Mouse (Mus musculus): ENCODE data around the gene Gck.

Gck gene

DNA sequence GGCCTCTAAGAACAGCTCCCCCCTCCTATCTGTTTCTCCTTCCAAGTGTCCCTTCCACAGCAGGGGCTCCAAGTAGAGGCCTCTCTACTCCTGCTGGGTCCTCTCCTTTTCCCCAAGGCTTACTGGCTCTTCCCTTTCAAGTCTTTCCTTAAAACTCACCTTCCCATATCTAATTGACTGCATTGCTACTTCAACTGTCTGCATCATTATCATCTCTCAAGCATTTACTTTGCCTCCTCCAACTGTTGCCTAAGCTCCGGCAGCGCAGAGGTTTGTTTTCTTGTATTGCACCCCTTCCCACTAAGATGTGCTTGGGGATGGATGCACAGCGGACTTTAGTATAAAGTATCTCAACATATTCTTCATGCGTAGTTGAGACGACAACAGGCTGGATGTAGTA, 72.5 kb downstream of the Gck start:
- DNase-seq (ENCODE audit: low spot score in 2 of 2): no peak

DNA sequence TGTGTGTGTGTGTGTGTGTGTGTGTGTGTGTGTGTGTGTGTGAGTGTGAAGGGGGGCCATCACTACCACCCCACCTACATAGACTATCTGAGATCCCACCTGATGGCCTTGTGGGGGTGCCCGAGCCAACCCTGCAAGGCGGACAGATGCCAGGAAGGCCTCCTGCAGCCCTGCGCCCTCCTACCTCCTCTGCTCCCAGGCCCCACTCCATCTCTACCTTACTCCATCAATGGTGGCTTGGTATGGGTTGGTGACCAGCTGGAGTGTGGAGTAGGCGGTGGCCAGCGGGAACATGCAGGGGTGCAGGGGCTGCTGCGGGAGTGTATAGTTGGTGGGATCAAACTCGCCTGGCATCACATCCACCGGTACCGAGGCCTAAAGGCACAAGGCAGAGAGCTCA, 76.7 kb downstream of the Gck start:
- no peak for DNase-seq (ENCODE audit: low spot score in 2 of 2)

DNA sequence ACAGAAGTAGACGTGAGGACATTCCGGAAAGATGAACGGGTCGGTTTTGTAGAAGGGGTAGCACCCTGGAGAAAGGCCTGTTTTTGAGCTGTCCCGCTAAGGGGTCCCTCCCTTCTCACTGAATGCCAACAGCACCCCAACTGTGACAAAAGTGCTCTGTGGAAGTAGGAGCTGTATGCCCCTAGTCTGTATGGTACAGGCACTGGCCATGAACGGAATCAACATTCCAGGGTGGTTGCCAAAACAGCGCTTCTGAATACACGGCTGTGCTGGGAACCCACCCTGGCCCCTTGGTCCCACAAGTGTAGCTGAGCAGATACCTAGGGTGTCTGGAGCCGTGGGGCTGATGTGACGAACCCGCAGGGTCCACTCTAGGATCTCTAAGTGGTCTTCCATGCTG, 77.2 kb downstream of the Gck start:
- DNase-seq (ENCODE audit: low spot score in 2 of 2): no peak

DNA sequence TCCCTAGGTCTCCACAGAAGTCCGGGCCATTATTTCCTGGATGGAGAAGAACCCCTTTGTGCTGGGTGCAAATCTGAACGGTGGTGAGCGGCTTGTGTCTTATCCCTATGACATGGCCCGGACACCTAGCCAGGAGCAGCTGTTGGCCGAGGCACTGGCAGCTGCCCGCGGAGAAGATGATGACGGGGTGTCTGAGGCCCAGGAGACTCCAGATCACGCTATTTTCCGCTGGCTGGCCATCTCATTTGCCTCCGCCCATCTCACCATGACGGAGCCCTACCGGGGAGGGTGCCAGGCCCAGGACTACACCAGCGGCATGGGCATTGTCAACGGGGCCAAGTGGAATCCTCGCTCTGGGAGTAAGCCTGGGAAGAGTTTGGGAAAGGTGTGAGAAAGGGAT, 79.8 kb downstream of the Gck start:
- no peak for DNase-seq (ENCODE audit: low spot score in 2 of 2)

DNA sequence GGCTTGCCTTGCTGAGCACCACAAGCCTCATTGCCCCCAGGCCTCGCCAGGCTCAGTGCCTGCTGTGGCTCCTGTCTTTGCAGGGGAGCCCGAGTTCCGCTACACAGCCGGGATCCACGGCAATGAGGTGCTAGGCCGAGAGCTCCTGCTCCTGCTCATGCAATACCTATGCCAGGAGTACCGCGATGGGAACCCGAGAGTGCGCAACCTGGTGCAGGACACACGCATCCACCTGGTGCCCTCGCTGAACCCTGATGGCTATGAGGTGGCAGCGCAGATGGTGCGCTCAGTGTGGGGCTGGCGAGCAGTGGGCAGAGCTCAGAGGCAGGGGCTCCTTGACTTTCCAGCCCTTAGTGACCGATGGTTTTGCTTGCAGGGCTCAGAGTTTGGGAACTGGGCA, 80.5 kb downstream of the Gck start:
- DNase-seq (ENCODE audit: low spot score in 2 of 2): no peak

DNA sequence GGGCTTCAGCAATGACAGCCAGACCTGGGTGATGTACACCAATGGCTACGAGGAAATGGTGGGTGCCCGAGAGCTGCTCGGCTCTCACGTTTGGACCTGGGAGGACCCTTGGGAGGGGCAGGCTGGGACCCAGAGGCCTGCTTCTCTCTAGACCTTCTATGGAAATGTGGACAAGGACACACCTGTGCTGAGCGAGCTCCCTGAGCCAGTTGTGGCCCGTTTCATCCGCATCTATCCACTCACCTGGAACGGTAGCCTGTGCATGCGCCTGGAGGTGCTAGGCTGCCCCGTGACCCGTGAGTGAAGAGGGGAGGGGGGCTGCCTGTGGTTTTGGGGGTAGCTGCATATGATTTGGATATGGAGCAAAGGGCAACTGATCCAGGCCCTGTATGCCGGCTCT, 81.6 kb downstream of the Gck start:
- no peak for DNase-seq (ENCODE audit: low spot score in 2 of 2)

DNA sequence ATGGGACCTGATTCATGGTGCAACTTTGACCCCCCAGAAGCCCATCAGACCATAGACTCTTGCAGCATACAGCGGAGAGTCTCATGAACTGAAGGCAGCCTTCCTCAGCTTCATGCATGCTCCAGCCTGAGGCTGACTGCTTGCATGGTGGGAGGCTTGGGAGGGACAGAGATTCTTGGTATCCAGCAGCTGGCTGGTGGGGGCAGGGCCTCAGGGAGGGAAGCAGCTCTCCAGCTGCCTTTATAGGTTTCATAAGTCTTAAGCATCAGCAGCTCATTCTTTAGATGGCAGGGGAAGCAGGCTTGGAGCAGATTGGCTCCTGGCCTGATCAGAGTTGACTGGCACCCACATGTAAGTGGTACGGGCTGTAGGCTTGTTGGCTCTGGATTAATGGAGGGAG, 82.7 kb downstream of the Gck start:
- DNase-seq (ENCODE audit: low spot score in 2 of 2): no peak

DNA sequence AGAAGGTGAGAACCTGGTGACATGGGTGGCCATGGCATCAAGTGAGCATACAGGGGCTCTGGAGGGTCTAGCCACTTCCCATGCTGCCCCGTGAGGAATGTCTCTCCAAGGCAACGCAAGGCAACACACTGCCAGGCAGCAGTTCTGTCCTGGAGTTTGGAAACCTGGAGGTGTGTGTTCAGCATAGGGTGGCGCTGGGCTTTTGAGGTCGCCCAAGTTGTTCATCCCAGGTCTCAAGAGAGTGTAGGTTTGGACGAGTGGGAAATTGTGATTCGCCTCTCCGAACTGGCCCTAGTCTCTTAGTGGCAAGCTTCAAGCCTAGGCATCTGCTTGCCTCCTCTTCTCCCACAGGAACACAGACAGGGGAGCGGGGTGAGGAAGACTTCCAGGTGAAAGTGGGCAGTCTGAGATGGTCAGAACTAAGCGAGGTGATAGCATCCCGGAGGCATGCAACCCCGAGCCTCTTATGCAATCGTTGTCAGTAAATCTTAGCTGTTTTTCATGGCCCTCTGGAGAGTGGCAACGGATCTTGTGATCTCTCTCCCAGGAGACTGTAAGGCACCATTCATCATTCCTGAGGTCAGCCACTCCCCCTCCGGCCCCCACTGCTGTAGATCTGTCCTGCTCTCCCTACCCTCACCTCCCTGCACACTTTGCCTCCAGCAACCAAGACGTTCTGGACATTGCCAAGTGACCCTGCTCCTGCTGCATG, 87.3 kb downstream of the Gck start:
- no peak for DNase-seq (ENCODE audit: low spot score in 2 of 2)

DNA sequence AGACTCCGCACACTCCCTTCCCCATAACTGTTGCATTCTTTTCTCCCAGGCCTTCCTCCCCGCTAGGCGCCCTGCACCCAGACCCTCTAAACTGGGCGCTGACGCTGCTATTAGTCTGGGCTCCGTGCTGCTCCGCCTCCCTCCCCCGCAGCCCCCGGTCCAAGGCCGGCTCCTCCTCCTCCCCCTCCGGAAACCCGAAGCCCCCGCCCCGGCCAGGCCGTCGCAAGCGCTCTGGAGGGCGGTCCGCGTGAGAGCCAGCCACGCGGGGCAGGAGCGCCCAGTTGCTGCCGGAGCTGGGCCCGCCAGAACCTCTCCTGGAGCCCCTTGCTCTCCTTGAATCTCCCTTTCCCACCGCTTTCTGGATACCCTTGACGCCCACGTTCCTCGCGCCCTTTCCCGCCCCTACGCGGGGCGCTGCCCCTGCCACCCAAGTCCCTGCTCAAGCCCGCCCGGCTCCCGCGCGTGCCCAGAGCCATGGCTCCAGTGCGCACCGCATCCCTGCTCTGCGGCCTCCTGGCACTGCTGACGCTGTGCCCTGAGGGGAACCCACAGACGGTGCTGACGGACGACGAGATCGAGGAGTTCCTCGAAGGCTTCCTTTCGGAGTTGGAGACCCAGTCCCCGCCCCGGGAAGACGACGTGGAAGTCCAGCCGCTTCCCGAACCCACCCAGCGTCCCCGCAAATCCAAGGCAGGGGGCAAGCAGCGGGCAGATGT, 88.0 kb downstream of the Gck start, which contains the start of gene Aebp1:
Gene Aebp1 (plus strand): TSS at position 270 of the 716 bp plus-strand sequence.
- DNase-seq (ENCODE audit: low spot score in 2 of 2): no peak

DNA sequence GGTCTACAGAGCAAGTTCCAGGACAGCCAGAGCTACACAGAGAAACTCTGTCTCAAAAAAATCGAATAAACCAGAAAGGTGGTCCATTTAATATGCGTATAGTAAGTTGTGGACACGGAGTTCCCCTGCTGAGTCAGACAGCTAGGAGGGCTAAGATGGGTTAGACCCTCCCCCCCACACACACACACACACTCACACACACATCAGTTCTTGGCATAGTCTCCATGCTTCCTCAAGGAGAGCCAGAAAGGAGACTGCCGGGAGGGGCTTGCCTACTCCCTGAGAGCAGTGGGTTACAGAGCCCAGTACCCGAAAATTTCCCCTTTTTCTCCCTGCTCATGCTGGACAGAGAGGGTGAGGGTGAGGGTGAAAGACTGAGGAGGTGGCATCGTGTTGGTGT, 89.2 kb downstream of the Gck start:
- no peak for DNase-seq (ENCODE audit: low spot score in 2 of 2)

DNA sequence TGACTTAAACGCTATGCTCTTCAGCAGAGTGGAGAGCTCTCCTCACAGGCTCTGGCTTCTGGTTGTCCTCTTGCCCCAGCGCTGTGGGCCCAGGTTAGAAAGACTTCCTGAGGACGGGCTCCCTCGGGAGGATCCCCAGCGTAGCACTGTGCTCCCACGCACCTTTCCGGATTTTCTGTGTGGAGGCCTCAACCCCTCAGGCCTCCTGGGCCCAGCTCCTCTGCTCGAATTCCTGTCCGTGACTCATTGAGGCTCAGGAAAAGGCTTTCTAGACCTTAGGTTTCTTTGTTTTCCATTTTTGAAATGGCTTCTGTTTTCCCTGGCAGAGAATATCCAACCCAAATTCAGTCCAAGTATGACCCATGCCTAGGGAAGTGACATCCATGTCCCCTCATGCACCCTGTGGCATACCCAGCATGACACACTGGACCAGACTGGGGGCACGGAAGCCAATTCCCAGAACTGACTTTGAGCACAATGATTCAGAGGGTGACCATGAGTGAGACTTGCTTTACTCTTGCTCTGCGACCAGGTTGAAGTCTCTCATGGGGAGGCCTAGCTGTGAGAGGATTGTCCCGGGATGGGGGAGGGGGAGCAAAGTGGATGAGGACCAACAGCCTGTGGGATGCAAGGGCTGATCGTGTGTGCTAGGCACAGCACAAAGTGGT, 89.9 kb downstream of the Gck start:
- no peak for DNase-seq (ENCODE audit: low spot score in 2 of 2)

DNA sequence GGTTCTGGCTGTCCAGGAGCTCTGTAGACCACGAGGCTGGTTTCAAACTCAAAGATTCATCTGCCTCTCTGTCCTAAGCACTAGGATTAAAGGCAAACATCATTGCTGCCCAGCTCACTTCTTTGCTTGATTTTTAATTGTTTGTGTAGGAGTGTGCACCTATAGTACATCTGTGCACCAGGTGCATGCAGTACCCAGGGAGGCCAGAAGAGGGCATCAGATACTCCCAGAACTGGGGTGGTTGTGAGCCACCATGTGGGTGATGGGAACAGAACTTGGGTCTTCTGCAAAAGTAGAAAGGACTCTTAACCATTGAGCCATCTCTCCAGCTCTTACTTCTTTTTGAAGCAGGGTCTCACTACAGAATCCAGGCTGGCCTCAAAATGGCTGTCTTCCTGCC, 91.2 kb downstream of the Gck start:
- DNase-seq (ENCODE audit: low spot score in 2 of 2): no peak

DNA sequence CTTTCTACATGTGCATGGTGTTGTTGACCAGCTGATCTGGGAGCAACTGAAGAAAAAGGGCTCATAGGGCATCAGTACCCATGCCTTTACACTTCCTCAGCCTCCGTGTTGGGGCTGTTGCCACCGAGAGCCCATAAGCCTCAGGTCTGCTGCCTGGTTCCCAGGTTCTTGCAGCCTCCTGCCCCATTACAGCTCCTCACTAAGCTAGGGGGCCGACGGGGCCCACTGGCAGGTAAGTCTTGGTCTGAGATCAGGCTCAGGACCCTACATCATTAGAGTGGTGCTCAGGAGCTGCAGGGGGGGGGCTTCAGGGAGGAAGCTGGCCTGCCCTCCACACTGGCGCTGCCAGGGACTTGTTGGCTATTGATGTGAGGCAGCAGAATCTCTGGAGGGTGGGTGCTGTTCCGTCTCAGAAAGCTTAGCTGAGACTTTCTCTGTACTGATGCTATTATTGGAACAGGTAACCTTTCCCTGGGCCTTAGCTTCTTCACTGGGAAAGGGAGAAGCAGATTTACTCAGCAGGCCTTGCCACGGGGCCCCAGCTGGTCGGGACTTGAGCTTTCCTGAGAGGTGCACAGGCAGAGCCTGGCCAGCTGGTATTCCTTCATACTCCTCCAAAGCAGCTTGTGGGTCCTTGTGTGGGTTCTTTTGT, 93.3 kb downstream of the Gck start:
- no peak for DNase-seq (ENCODE audit: low spot score in 2 of 2)

DNA sequence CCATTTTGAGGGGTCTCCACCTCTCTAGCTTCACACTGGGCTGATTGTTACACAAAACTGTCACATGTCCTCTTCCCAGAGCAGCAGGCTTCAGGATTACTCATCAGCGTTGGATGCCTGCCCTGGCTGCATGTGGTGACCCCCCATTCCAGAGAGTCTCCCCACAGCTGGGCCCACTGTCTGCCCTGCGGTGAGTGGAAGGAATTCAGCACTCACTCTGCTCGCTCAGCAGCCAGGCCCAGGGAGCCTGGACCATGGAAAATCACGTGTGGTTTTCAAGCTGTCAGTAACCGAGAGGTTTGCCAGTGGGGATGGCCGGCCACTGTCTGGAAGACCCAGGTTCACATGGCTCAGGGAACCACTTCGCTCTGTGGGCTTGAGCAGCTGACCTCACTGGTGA, 94.0 kb downstream of the Gck start:
- no peak for DNase-seq (ENCODE audit: low spot score in 2 of 2)

DNA sequence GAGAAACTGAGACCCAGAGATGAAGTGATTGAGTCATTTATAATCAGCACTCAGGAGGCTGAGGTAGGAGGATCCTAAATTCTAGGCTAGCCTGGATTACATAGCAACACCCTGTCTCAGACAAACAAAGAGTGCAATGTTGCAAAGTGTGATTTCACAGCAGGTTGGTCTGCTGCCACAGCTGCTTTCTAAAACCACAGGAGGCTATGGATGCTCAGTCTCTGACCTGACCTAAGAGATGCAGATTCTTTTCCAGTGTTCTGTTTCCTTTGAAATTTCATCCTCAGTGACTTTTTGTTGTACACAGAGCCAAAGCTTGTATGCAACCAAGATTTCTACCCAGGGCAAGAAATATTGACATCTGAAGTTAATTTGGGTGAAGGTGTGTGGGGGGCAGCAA, 94.4 kb downstream of the Gck start:
- no peak for DNase-seq (ENCODE audit: low spot score in 2 of 2)

DNA sequence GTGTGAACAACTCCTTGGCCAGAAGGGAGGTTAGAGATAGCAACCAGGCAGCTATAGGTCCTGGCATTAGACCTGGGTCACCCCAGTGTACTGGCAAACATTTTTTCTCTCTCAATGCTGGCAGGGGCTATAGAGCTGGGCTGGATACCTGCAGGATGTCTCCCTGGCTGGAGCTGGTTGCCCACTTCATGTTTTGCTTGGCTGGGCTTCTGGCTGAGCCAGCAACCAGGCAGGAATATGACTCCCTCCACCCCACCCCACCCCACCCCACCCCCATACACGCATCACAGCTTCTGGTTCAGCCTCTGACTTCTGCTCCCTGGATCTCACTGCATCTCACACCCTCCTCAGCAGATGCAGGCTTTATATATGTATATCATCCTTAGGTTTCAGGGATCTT, 97.6 kb downstream of the Gck start:
- DNase-seq (ENCODE audit: low spot score in 2 of 2): no peak

DNA sequence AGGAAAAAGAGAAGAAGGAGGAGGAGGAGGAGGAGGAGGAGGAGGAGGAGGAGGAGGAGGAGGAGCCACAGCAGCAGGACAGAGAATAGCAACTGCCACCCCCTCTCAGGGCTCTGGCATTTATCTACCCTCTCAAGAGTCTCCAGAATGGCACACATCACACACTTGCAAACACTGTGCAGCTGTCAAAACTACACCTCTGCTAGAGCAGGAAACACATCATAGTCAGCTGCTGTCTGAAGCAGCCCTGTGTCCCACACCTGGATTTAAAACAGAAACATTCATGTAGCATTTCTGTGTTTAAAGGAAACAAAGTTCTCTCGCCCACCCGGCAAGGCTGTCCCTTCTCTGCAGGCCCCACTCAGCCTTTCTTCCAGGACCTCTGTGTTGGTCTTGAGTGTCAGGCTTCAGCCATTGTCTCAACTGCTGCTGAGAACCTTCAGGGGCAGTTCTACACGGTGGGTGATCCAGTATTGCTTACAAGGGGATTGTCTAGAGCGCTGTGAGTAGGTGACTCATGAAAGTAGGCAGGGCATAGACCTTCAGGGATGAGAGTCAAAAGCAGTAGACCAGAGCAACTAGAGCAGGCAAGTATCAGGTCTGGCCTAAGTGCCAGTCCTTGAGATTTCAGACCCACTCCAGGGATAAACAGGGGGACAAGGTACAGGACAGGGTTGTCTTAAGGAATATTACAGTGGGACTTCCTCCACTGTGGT, 98.7 kb downstream of the Gck start:
- peak; percentile 58 to 67 for DNase-seq (ENCODE audit: low spot score in 2 of 2)
